Mouse (Mus musculus) embryonic facial prominence, embryonic 11.5 days (tissue): ENCODE data around the gene Trpv2. TPM values are rescaled to one million over a fixed set of nuclear protein-coding genes. Genes with fewer than 3 reads are reported as not detected.

Source experiments
- ATAC-seq: fragments of 200-750 bp; cut with Nextera tagmentation; replicated peaks from 2 replicates; pipeline ENCODE4 v1.8.0; 2017; ENCODE audit warnings: low read depth; ENCODE audit not compliant: insufficient number of reproducible peaks, low FRiP score, low TSS enrichment
- DNase-seq: peaks from one replicate; pipeline ENCODE4 v3.0.0-alpha.2; 2015; ENCODE audit warnings: low spot score
- H3K27ac ChIP-seq: fragments of 300-500 bp; sonication (generic); replicated peaks from 2 replicates; pipeline ENCODE4 v1.5.1; 2014; ENCODE audit warnings: mild to moderate bottlenecking, low read depth, low read length, control low read depth
- H3K27me3 ChIP-seq: fragments of 300-500 bp; sonication (generic); 2 replicates; pipeline ENCODE4 v1.6.1; 2014; ENCODE audit warnings: mild to moderate bottlenecking, low read length, moderate library complexity, mixed read lengths; ENCODE audit not compliant: control insufficient read depth, insufficient read depth
- H3K36me3 ChIP-seq: fragments of 300-500 bp; sonication (generic); replicated peaks from 2 replicates; pipeline ENCODE4 v1.6.1; 2014; ENCODE audit warnings: low read depth, mild to moderate bottlenecking, low read length, moderate library complexity, mixed read lengths; ENCODE audit not compliant: control insufficient read depth, insufficient read depth
- H3K4me1 ChIP-seq: fragments of 300-500 bp; sonication (generic); 2 replicates; pipeline ENCODE4 v1.6.1; 2014; ENCODE audit warnings: low read length, mixed read lengths; ENCODE audit not compliant: control insufficient read depth, insufficient read depth
- H3K4me2 ChIP-seq: fragments of 300-500 bp; sonication (generic); 2 replicates; pipeline ENCODE4 v1.6.1; 2014; ENCODE audit warnings: low read depth, mild to moderate bottlenecking, control low read depth, low read length, moderate library complexity
- H3K4me3 ChIP-seq: fragments of 300-500 bp; sonication (generic); 2 replicates; pipeline ENCODE4 v1.5.1; 2014; ENCODE audit warnings: low read depth, low read length, control low read depth
- H3K9ac ChIP-seq: fragments of 300-500 bp; sonication (generic); replicated peaks from 2 replicates; pipeline ENCODE4 v1.6.1; 2014; ENCODE audit warnings: mild to moderate bottlenecking, control low read depth, low read length
- H3K9me3 ChIP-seq: fragments of 300-500 bp; sonication (generic); replicated peaks from 2 replicates; pipeline ENCODE4 v1.6.1; 2016; ENCODE audit warnings: mild to moderate bottlenecking, low read length, inconsistent platforms, mixed read lengths; ENCODE audit not compliant: control insufficient read depth
- WGBS: fragments of 180-500 bp; shearing (Covaris S2); extraction: QIAGEN DNeasy Blood & Tissue Kit; methylation state at CpG from one replicate; pipeline ENCODE4 v1.1.7; 2014; 5-methylcytosine and 5-hydroxymethylcytosine counted together
- polyA plus RNA-seq: library from polyadenylated mRNA; unstranded; fragments of >200 nt; fragmentation: Nextera tagmentation; extraction: Ambion mirVana; gene quantifications from 2 replicates; pipeline ENCODE4 v1.2.1, GENCODE M21; 2014

Gene Trpv2
- polyA plus RNA-seq, 1 experiment from 2014 or later: 4.2 TPM

DNA sequence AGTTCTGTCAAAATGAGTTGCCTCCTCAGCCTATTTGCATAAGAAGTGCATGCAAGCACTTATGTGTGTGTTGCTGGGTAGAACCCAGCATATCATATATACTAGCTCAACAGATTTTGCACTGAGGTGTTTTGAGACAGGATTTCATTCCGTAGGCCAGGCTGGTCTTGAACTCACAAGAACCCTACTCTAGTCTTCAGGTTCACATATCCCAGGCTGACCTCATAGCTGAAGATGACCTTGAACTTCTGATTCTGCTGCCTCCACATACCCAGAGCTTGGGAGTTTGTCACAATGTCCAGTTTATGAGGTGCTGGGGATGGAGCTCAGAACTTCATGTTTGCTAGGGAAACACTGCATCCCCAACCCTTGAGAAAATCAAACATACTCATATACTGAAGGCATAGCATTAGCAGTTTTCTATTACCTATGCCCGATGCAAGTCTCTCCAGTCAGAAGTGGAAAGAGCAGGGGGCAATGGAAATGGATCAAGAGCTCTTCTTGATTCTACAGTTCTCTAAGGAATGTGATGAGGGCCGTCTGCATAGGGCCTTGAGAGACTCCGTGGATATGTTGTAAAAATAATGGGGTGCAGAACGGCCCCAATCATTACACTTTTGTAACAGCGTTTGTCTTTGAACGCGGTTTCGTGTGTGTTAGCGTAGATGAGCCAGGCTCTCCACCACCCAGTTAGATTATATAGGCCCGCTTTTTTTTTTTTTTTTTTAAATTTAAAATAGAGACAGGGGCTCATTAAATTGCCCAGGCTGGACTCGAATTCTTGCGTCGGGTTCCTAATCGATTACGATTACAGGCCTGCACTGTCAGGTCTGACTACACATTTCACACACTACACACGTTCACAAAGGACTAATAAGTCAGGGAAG, 27.7 kb downstream of the Trpv2 start:
- H3K9ac ChIP-seq: peak overlapping the region; percentile 74
- H3K9me3 ChIP-seq: no peaks in the 10 kb centered on the region
- H3K27me3 ChIP-seq: no peaks in the 10 kb centered on the region
- H3K4me2 ChIP-seq: peak overlapping the region; percentile 42
- DNase-seq: peak; percentile 42
- no peak for ATAC-seq
- peak overlapping the region; percentile 63 for H3K27ac ChIP-seq
- H3K4me3 ChIP-seq: peak overlapping the region; percentile 85
- 12% methylated on average over 17 of the region's 17 CpGs for WGBS
- no peaks in the 10 kb centered on the region; the same call in 1 of the 2 replicates for H3K4me1 ChIP-seq
- H3K36me3 ChIP-seq: peaks cover 12% of the 10 kb centered on the region

DNA sequence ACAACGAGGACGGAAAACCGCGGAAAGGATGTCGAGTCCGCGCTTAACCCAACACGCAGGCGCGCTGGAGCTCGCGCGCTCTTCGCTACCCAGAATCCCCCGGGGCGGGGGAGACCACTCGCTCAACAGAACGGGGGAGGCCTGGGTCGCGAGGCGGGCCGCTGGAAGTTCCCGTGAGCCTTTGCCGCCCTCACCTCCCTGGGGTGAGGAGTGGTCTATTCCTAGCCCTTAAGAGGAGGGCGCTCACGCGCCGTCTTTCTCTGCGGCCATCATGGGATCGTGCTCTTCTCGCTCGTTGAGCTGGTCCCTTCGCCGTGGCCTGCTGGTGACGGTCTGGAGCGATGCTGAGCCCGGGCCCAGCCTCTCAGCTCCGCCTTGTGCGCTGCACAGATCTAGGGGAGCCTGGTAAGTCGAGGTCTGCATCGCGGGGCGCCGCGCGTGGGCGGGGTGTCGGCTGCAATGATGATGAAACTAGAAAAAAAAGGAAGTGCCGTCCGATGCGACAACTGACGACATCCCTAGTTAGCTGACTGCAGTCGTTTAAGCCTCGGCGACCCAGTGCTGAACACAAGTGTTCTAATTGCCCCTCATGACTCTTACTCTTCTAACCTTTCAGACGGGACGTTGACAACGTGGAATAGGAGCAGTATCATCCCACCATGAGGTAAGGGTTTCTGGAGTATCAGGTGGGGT, 28.5 kb downstream of the Trpv2 start:
- Histone ChIP-seq H3K27ac (peak overlapping the region; percentile 85), H3K36me3 (peaks cover 12% of the 10 kb centered on the region), H3K27me3 (no peaks in the 10 kb centered on the region), H3K4me3 (peak overlapping the region; percentile 85), H3K9ac (peak overlapping the region; percentile 96), H3K9me3 (no peaks in the 10 kb centered on the region), H3K4me2 (peak overlapping the region; percentile 75), H3K4me1 (no peaks in the 10 kb centered on the region; the same call in 1 of the 2 replicates)
- 0% methylated on average over 58 of the region's 58 CpGs for WGBS
- DNase-seq (peak; percentile 98), ATAC-seq (peak; percentile 90)

DNA sequence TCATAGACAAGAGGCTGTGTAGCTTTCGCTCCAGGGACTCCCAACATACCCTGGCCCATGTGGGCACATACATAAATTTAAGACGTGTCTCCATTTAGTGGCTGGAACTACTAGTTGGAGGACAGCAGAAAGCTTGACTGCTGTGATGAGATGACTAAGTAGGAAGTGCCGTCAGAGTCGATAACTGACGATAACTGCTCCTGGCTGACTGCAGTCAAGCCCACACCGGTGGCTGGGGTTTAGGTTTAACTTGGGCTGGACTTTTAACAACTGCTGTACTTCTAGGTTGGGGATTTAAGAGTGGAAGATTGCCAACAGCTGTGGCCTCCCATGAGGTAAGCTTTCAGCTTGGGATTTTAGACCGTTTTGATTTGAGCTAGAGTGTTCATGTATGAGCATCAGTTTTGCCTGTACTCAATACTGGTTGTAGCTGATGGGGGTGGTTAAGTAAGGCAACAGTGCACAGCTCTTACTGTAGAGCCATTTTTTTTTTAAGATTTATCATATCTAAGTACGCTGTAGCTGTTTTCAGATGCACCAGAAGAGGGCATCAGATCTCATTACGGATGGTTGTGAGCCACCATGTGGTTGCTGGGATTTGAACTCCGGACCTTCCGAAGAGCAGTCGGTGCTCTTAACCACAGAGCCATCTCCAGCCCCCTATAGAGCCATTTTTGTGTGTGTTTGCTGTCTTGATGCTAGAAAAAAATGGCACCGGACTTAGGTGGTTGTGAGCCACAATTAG, 29.2 kb downstream of the Trpv2 start:
- H3K4me3 ChIP-seq: peak overlapping the region; percentile 85
- peaks cover 12% of the 10 kb centered on the region for H3K36me3 ChIP-seq
- 0% methylated on average over 13 of the region's 13 CpGs for WGBS
- no peak for ATAC-seq
- peak; percentile 11 for DNase-seq
- peak overlapping the region; percentile 75 for H3K4me2 ChIP-seq
- H3K4me1 ChIP-seq: no peaks in the 10 kb centered on the region; the same call in 1 of the 2 replicates
- H3K9me3 ChIP-seq: no peaks in the 10 kb centered on the region
- H3K27me3 ChIP-seq: no peaks in the 10 kb centered on the region
- H3K9ac ChIP-seq: peak overlapping the region; percentile 96
- peak overlapping the region; percentile 85 for H3K27ac ChIP-seq

DNA sequence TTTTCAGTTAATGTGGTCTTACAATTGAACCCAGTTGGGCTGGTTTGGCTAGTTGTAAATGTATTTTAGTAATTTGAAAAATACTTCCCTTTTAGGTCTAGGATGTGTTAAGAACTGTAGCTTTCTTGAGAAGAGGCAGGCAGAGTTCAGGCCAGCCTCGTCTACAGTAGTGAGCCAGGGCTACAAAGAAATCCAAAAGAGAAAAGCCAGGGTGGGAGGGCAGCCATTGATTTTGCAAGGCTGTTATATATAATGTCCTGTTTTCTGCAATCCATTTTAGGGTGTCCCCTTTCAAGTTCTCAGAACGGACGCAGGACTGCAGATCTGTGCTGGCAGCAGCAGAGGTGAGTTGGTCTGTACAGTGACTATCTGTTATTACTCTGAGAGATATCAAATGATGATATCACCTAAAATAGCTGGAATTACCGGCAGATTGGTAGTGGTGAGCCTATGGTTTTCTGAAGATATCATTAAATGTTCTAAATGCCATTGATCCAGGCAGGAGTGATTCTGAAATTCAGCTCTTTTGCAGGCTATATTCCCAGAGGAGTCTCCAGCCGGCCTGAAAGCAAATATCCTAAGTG, 29.9 kb downstream of the Trpv2 start:
- peak overlapping the region; percentile 75 for H3K4me2 ChIP-seq
- H3K36me3 ChIP-seq: peaks cover 12% of the 10 kb centered on the region
- H3K4me1 ChIP-seq: no peaks in the 10 kb centered on the region; the same call in 1 of the 2 replicates
- DNase-seq (no peak), ATAC-seq (no peak)
- peak overlapping the region; percentile 96 for H3K9ac ChIP-seq
- no peaks in the 10 kb centered on the region for H3K27me3 ChIP-seq
- no peak overlapping the region for H3K27ac ChIP-seq
- H3K4me3 ChIP-seq: peak overlapping the region; percentile 85
- WGBS: 15% methylated on average over 5 of the region's 5 CpGs
- no peaks in the 10 kb centered on the region for H3K9me3 ChIP-seq

DNA sequence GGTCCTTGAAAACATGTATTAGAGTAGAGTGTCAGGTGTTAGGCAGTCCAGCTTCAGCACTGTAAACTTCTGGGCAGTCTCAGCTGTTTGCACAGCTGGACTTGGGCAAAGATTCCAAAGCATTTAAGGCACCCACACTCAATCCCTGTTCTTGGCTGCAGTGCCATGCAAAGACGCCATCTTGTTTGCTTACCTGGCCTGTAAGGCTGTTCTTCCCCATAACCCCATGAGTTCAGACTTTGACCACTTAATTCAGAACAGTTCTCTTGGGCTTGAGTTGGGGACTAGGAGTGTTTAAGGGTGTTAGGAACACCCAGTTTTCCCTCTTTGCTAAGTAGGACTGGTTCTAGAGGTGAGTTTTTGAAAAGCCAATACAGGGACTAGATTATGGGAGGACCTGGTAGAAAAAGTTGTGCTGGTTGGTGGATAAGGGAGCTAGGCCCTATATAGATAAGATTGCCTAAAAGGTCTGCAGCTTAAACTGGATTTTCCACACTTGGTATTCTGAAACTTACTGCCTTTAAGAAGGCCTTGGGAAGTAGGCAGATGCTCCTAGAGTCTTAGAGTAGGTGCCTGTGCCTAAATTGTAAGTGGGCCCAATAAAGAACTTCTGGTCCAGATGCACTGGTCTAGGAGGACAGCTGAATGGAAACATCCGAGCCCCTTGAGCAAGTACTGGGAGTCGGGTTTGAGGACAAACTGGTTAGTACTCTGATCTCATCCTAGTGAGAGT, 30.8 kb downstream of the Trpv2 start:
- DNase-seq: peak; percentile 19
- ATAC-seq: no peak
- Histone ChIP-seq H3K27me3 (no peaks in the 10 kb centered on the region), H3K36me3 (peaks cover 12% of the 10 kb centered on the region), H3K4me3 (peak overlapping the region; percentile 85), H3K27ac (no peak overlapping the region), H3K4me1 (no peaks in the 10 kb centered on the region; the same call in 1 of the 2 replicates), H3K9me3 (no peaks in the 10 kb centered on the region), H3K9ac (peak overlapping the region; percentile 22), H3K4me2 (peak overlapping the region; percentile 75)
- 23% methylated on average over 3 of the region's 3 CpGs for WGBS

DNA sequence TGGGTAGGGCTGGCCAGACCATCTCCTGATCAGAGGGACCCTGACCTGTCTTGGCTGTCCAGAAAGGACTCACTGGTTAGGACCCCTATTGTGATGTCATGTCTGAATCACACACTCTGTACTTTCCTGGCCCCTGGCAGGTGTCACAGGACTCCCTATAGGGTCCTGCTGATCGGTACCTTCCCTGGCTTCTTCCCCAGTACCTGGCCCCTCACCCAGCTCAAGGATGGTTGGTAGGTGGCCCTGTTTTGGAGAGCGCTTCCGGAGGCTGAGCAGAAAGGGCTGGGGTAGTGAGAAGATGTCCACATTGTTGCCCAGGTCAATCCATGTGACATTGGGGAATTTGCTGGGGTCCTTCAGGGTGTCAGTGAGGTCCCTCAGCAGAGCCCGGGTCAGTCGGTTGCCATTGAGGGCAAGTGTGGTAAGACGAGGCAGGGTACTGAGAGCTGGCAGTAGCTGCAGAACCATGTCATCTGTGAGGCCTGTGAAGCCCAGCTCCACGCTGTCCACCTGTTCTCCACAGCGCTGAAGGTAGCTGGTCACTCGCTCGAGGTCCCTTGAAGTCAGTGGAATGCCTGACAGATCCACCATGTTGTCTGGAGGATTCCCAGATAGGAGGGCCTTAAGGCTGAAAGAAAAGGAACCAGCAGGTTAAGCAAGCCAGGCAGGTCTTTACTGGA, 31.5 kb downstream of the Trpv2 start:
- DNase-seq: no peak
- ATAC-seq: no peak
- Histone ChIP-seq H3K9me3 (no peaks in the 10 kb centered on the region), H3K36me3 (peaks cover 12% of the 10 kb centered on the region), H3K4me2 (peak overlapping the region; percentile 19; the same call in 1 of the 2 replicates), H3K27ac (no peak overlapping the region), H3K27me3 (no peaks in the 10 kb centered on the region), H3K9ac (peak overlapping the region; percentile 22), H3K4me3 (no peak overlapping the region), H3K4me1 (no peaks in the 10 kb centered on the region; the same call in 1 of the 2 replicates)
- 44% methylated on average over 10 of the region's 10 CpGs for WGBS
